Mouse (Mus musculus): ENCODE measurements around the gene Aff4.

- TF ChIP-seq CHD2 (IDR thresholded peaks at IDR 0.05; ENCODE audit: low read depth, low read length), result no peak
- TF ChIP-seq HCFC1 (IDR thresholded peaks at IDR 0.05; ENCODE audit: borderline replicate concordance, insufficient read depth, low read length), result no peak
Observed at GRCm38 (mm10) chr11:53446183-53446582, 95.5 kb downstream of the Aff4 start.
